Mouse (Mus musculus) brain, embryonic 14.5 days (tissue): ENCODE results near the gene Ttc17.

Source experiments
- CTCF ChIP-seq: fragments of 200-500 bp; IDR thresholded peaks from 2 replicates; pipeline ENCODE4 v1.5.1; 2012; ENCODE audit warnings: inconsistent platforms, mild to moderate bottlenecking, moderate library complexity, borderline replicate concordance; ENCODE audit not compliant: insufficient read depth, insufficient read length; ENCODE audit errors: extremely low read depth
- POLR2A ChIP-seq: fragments of 200-500 bp; IDR thresholded peaks from 2 replicates; pipeline ENCODE4 v1.6.1; 2012; ENCODE audit warnings: mild to moderate bottlenecking, inconsistent platforms, borderline replicate concordance; ENCODE audit not compliant: poor library complexity, insufficient read depth, insufficient read length, severe bottlenecking; ENCODE audit errors: extremely low read depth

DNA sequence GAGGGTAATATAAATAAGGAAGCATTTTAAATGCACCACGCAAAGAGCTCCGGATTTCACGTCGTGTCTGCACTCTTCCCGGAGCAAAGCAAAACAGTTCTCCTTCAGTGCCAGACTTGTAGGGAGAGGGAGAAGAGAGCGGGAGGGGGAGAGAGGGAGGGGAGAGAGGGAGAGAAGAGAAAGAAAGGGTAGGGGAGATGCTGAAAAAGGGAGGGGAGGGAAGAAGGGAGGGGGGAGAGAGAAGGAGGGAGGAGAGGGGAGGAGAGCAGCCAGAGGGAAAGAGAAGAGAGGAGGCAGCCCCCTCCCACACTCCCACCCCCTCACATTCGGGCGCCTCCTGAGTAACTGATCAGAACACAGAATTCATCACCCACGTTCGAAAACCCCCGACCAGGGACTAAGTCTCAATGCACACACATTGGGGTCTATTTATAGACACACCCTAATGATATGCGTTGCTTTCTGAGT is 141.8 kb downstream of the Ttc17 start:
- no peak for TF ChIP-seq CTCF
- TF ChIP-seq POLR2A, result no peak
